Comparison of ENCODE assay signal across 8 mouse cellular contexts in the genomic region with DNA sequence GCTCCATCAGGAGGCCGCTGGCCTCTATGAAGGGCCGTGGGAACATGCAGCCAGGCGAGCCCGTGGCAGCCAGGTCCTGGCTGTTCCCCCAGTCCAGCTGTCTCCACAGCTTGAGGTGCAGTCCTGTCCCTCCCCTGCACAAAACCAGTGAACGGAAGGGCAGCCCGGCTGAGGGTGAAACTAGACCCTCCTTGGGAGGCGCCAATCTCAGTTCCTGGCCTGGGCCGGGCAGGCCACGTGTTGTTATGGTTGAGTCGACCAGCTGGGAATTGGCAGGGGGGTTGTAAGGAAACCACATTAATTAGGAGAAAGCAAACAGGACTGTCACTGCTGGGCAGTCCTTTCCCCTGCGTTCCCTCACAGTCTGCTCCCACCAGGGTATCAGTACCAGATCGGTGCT. TPM values are rescaled to one million over a fixed set of nuclear protein-coding genes. Genes with fewer than 3 reads are reported as not detected.
DNase-seq lines count a peak whose midpoint lies in the region; ATAC-seq lines count a peak whose summit lies in the region.

No protein-coding gene starts in this region.

- DNase-seq in adrenal gland, postnatal 14 days = peak; percentile 34
- DNase-seq in adrenal gland, postnatal 25 days = no peak
- DNase-seq in embryonic facial prominence, embryonic 11.5 days (ENCODE audit: low spot score) = peak; percentile 79
- peak; percentile 58 to 75 for DNase-seq in heart, postnatal 10 days
- no peak for DNase-seq in forebrain, embryonic 11.5 days (ENCODE audit: low spot score)
- no peak for DNase-seq in ovary, postnatal 14 days (ENCODE audit: low spot score)

- intact Hi-C loops in heart, postnatal 10 days (cut with DNase I) = no loop called here

- peak overlapping the region; percentile 30; the same call in 1 of the 2 replicates for H3K9ac ChIP-seq in embryonic facial prominence, embryonic 11.5 days (replicated peaks; ENCODE audit: low read length)
- H3K9ac ChIP-seq in limb, embryonic 15.5 days = no peak overlapping the region
- H3K9ac ChIP-seq in stomach, embryonic 16.5 days (ENCODE audit: low read length) = peak overlapping the region; percentile 54
- H3K9ac ChIP-seq in forebrain, embryonic 11.5 days (ENCODE audit: low read length) = no peak overlapping the region

- H3K4me3 ChIP-seq in embryonic facial prominence, embryonic 11.5 days (ENCODE audit: low read depth, low read length) = no peak overlapping the region
- no peak overlapping the region for H3K4me3 ChIP-seq in limb, embryonic 15.5 days
- H3K4me3 ChIP-seq in stomach, embryonic 16.5 days (replicated peaks; ENCODE audit: low read length) = no peak overlapping the region
- no peak overlapping the region for H3K4me3 ChIP-seq in forebrain, embryonic 11.5 days (ENCODE audit: low read depth, low read length)

- H3K9me3 ChIP-seq in embryonic facial prominence, embryonic 11.5 days (replicated peaks; ENCODE audit: control insufficient read depth, low read length) = no peaks in the 10 kb centered on the region
- H3K9me3 ChIP-seq in limb, embryonic 15.5 days = no peaks in the 10 kb centered on the region
- no peaks in the 10 kb centered on the region for H3K9me3 ChIP-seq in stomach, embryonic 16.5 days (replicated peaks; ENCODE audit: control insufficient read depth, low read length)
- no peaks in the 10 kb centered on the region for H3K9me3 ChIP-seq in forebrain, embryonic 11.5 days (ENCODE audit: control insufficient read depth, low read length)

- H3K4me2 ChIP-seq in embryonic facial prominence, embryonic 11.5 days (ENCODE audit: low read depth, low read length) = no peak overlapping the region
- H3K4me2 ChIP-seq in limb, embryonic 15.5 days = 0 out of 2 replicates have a peak overlapping the region, but pooled peaks have one; percentile 12
- H3K4me2 ChIP-seq in stomach, embryonic 16.5 days (ENCODE audit: low read depth, low read length) = no peak overlapping the region
- no peak overlapping the region for H3K4me2 ChIP-seq in forebrain, embryonic 11.5 days (ENCODE audit: low read depth, low read length, severe bottlenecking)

- H3K36me3 ChIP-seq in embryonic facial prominence, embryonic 11.5 days (replicated peaks; ENCODE audit: control insufficient read depth, insufficient read depth, low read depth, low read length) = no peaks in the 10 kb centered on the region
- H3K36me3 ChIP-seq in limb, embryonic 15.5 days = no peaks in the 10 kb centered on the region
- H3K36me3 ChIP-seq in stomach, embryonic 16.5 days (ENCODE audit: control insufficient read depth, insufficient read depth, low read length) = no peaks in the 10 kb centered on the region
- H3K36me3 ChIP-seq in forebrain, embryonic 11.5 days (ENCODE audit: control insufficient read depth, insufficient read depth, low read length) = no peaks in the 10 kb centered on the region

- 26% methylated on average over 12 of the region's 12 CpGs for WGBS in embryonic facial prominence, embryonic 11.5 days
- WGBS in limb, embryonic 15.5 days = 26% methylated on average over 12 of the region's 12 CpGs
- WGBS in stomach, embryonic 16.5 days = 22% methylated on average over 12 of the region's 12 CpGs
- WGBS in forebrain, embryonic 11.5 days = 56% methylated on average over 12 of the region's 12 CpGs

- peak; percentile 84 for ATAC-seq in embryonic facial prominence, embryonic 11.5 days (replicated peaks; ENCODE audit: insufficient number of reproducible peaks, low FRiP score, low TSS enrichment, low read depth)
- ATAC-seq in limb, embryonic 15.5 days (ENCODE audit: insufficient number of reproducible peaks, low FRiP score, low TSS enrichment, low read depth) = peak; percentile 83
- ATAC-seq in stomach, embryonic 16.5 days (ENCODE audit: insufficient read depth, low FRiP score) = peak; percentile 84
- no peak for ATAC-seq in forebrain, embryonic 11.5 days (replicated peaks; ENCODE audit: low FRiP score)

- peaks cover 2% of the 10 kb centered on the region; the same call in 1 of the 2 replicates for H3K4me1 ChIP-seq in embryonic facial prominence, embryonic 11.5 days (ENCODE audit: control insufficient read depth, insufficient read depth, low read length)
- peaks cover 8% of the 10 kb centered on the region for H3K4me1 ChIP-seq in limb, embryonic 15.5 days
- peaks cover 8% of the 10 kb centered on the region for H3K4me1 ChIP-seq in stomach, embryonic 16.5 days (ENCODE audit: control insufficient read depth, insufficient read depth, low read length)
- H3K4me1 ChIP-seq in forebrain, embryonic 11.5 days (replicated peaks; ENCODE audit: control insufficient read depth, insufficient read depth, low read length) = no peaks in the 10 kb centered on the region

- no peaks in the 10 kb centered on the region for H3K27me3 ChIP-seq in embryonic facial prominence, embryonic 11.5 days (ENCODE audit: control insufficient read depth, insufficient read depth, low read length)
- peaks cover 7% of the 10 kb centered on the region; the same call in 1 of the 2 replicates for H3K27me3 ChIP-seq in limb, embryonic 15.5 days
- H3K27me3 ChIP-seq in stomach, embryonic 16.5 days (ENCODE audit: control insufficient read depth, insufficient read depth, low read length) = peaks cover 3% of the 10 kb centered on the region; the same call in 1 of the 2 replicates
- no peaks in the 10 kb centered on the region for H3K27me3 ChIP-seq in forebrain, embryonic 11.5 days (ENCODE audit: control insufficient read depth, insufficient read depth, low read length)

- H3K27ac ChIP-seq in embryonic facial prominence, embryonic 11.5 days (replicated peaks; ENCODE audit: low read depth, low read length) = peak overlapping the region; percentile 24; the same call in 1 of the 2 replicates
- H3K27ac ChIP-seq in limb, embryonic 15.5 days = 0 out of 2 replicates have a peak overlapping the region, but pooled peaks have one; percentile 9
- H3K27ac ChIP-seq in stomach, embryonic 16.5 days (ENCODE audit: low read length) = peak overlapping the region; percentile 34; the same call in 1 of the 2 replicates
- no peak overlapping the region for H3K27ac ChIP-seq in forebrain, embryonic 11.5 days (ENCODE audit: low read depth, low read length)

RNA-seq across cellular contexts. Expression of gene Mrps18a, which starts 6.3 kb away (rescaled TPM):
- 107 and 111 TPM in 2 replicates for total RNA-seq in adrenal gland, postnatal 14 days (2021)
- 107 and 108 TPM in 2 replicates for total RNA-seq in adrenal gland, postnatal 25 days (2021)
- polyA plus RNA-seq in embryonic facial prominence, embryonic 11.5 days (2014; fragmentation: Nextera tagmentation; extraction: Ambion mirVana) = 133 and 134 TPM in 2 replicates
- total RNA-seq in heart, postnatal 10 days (2021) = 100 to 1,000 TPM; 121 to 129 TPM
- polyA plus RNA-seq in limb, embryonic 15.5 days (2015; fragmentation: Nextera tagmentation; extraction: Ambion mirVana) = 126 and 132 TPM in 2 replicates
- polyA plus RNA-seq in stomach, embryonic 16.5 days (2015; fragmentation: Nextera tagmentation; extraction: Ambion mirVana) = 124 and 126 TPM in 2 replicates
- polyA plus RNA-seq in forebrain, embryonic 11.5 days (2014; fragmentation: Nextera tagmentation; extraction: Ambion mirVana) = 119 and 127 TPM in 2 replicates

RNA-seq across cellular contexts. Expression of gene Rsph9, which starts 39.5 kb away (rescaled TPM):
- 4.9 and 6.3 TPM in 2 replicates for total RNA-seq in adrenal gland, postnatal 14 days (2021)
- 4.4 and 7.6 TPM in 2 replicates for total RNA-seq in adrenal gland, postnatal 25 days (2021)
- polyA plus RNA-seq in embryonic facial prominence, embryonic 11.5 days (2014; fragmentation: Nextera tagmentation; extraction: Ambion mirVana) = 12.5 and 13.0 TPM in 2 replicates
- 1 to 10 TPM; 1.3 to 2.3 TPM for total RNA-seq in heart, postnatal 10 days (2021)
- 9.6 and 10.1 TPM in 2 replicates for polyA plus RNA-seq in limb, embryonic 15.5 days (2015; fragmentation: Nextera tagmentation; extraction: Ambion mirVana)
- polyA plus RNA-seq in stomach, embryonic 16.5 days (2015; fragmentation: Nextera tagmentation; extraction: Ambion mirVana) = 10.0 and 10.1 TPM in 2 replicates
- polyA plus RNA-seq in forebrain, embryonic 11.5 days (2014; fragmentation: Nextera tagmentation; extraction: Ambion mirVana) = 14.1 and 15.6 TPM in 2 replicates

RNA-seq across cellular contexts. Expression of gene Mad2l1bp, which starts 48.9 kb away (rescaled TPM):
- total RNA-seq in adrenal gland, postnatal 14 days (2021) = 10.8 and 13.9 TPM in 2 replicates
- 18.3 and 20.6 TPM in 2 replicates for total RNA-seq in adrenal gland, postnatal 25 days (2021)
- 37.1 and 37.2 TPM in 2 replicates for polyA plus RNA-seq in embryonic facial prominence, embryonic 11.5 days (2014; fragmentation: Nextera tagmentation; extraction: Ambion mirVana)
- total RNA-seq in heart, postnatal 10 days (2021) = 10 to 100 TPM; 18.5 to 21.6 TPM
- 35.1 and 36.4 TPM in 2 replicates for polyA plus RNA-seq in limb, embryonic 15.5 days (2015; fragmentation: Nextera tagmentation; extraction: Ambion mirVana)
- polyA plus RNA-seq in stomach, embryonic 16.5 days (2015; fragmentation: Nextera tagmentation; extraction: Ambion mirVana) = 33.9 and 36.6 TPM in 2 replicates
- polyA plus RNA-seq in forebrain, embryonic 11.5 days (2014; fragmentation: Nextera tagmentation; extraction: Ambion mirVana) = 33.7 and 35.4 TPM in 2 replicates

RNA-seq across cellular contexts. Expression of gene Gtpbp2, which starts 56.3 kb away (rescaled TPM):
- 74.2 and 90.1 TPM in 2 replicates for total RNA-seq in adrenal gland, postnatal 14 days (2021)
- total RNA-seq in adrenal gland, postnatal 25 days (2021) = 101 and 112 TPM in 2 replicates
- polyA plus RNA-seq in embryonic facial prominence, embryonic 11.5 days (2014; fragmentation: Nextera tagmentation; extraction: Ambion mirVana) = 18.1 and 19.3 TPM in 2 replicates
- 10 to 100 TPM; 83.5 to 84.8 TPM for total RNA-seq in heart, postnatal 10 days (2021)
- 35.6 and 39.6 TPM in 2 replicates for polyA plus RNA-seq in limb, embryonic 15.5 days (2015; fragmentation: Nextera tagmentation; extraction: Ambion mirVana)
- polyA plus RNA-seq in stomach, embryonic 16.5 days (2015; fragmentation: Nextera tagmentation; extraction: Ambion mirVana) = 37.9 and 39.2 TPM in 2 replicates
- polyA plus RNA-seq in forebrain, embryonic 11.5 days (2014; fragmentation: Nextera tagmentation; extraction: Ambion mirVana) = 28.7 and 32.6 TPM in 2 replicates

Comparison
In these comparisons a context has a peak if more than half of its experiments do, and no peak if none do; other contexts are left out.
1. DNase-seq: peak in adrenal gland, postnatal 14 days (single experiment), embryonic facial prominence, embryonic 11.5 days (single experiment) and heart, postnatal 10 days (2 of 2); none in adrenal gland, postnatal 25 days (single experiment), forebrain, embryonic 11.5 days (single experiment) and ovary, postnatal 14 days (single experiment).
2. H3K9ac ChIP-seq: peak in embryonic facial prominence, embryonic 11.5 days (single experiment) and stomach, embryonic 16.5 days (single experiment); none in limb, embryonic 15.5 days (single experiment) and forebrain, embryonic 11.5 days (single experiment).